Mouse (Mus musculus) layer of hippocampus, postnatal 36 days (tissue): Measurements from ENCODE around the gene Sez6l2. TPM values are rescaled to one million over a fixed set of nuclear protein-coding genes. Genes with fewer than 3 reads are reported as not detected.

Experiments used
- DNase-seq, 2 experiments: peaks; one replicate each; pipeline ENCODE4 v3.0.0; 2022
- total RNA-seq, 2 experiments: library from RNA; stranded (reverse); gene quantifications; 2 replicates each; pipeline ENCODE4 v1.2.3; 2021

Sez6l2 gene
- total RNA-seq, 2 experiments from 2014 or later: 427 to 447 TPM

DNA sequence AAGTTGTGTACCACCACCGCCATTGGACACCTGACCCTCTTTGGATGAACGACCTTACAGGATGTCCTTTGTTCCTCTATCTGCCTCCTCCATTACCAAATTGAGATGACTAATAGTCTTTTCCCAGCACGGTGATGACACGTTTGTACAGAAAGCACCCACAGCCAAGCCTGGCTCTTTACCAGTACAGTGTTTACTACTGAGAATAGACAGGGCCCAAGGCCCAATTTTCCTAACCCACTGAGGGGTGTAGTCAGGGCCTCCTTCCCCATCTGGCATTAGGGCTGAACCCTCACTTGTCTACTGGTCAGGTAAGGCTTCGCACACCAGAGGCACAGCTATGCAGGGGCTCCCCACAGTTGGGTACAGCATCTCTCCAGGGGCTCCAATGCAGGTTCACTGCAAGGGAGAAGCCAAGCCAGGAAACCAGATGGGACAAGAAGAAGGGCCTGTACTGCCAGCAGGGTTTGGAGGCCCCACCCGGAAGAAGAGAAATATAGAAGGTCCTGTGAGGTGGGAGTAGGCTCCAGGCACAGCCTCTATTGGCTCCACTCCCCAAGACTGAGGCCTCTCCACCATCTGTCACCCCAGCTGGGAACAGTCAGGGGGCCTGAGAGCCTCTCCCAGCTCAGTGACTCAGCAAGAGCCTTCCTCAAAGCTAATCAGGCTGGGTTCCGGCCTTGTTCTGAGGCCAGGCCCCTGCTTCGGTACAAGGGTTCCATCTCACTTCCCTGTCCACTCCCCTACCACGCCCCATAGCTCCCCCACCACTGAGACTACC lies 58.1 kb downstream of the Sez6l2 start:
- DNase-seq: peak; percentile 87

DNA sequence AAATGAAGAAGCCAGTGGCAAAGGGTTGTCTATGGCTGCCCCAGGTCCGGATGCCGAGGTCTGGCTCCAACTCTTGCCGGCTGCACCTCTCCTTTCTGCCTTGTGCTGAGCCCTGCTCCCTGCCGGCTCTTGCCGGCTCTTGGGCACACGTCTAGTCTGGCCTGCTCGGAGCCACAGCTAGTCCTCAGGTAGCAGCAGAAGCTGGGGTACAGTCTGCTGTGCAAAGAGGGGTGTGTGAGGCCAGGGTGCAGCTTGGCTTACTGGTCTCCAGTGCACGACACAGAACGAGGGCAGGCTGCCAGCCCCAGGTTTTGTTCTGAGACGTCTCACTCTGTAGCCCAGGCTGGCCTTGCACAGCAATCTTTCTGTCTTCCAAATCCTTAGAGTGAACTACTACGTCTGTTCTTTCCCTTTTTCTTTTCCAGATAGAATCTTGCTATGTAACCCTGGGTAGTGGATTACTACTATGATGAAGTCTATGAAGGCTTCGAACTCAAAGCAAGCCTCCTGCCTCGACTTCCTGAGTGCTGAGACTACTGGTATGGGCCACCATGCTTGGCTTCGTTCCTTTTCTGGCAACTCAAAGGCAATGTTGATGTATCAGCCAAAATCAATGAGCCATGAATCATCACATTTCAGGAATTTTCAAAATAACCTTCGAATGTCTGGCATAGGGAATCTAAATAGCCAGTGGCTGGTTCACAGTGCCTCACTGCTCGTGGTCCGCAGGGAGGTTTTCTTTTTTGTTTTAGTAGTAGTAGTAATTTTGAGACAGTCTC lies 59.1 kb downstream of the Sez6l2 start:
- DNase-seq: no peak

DNA sequence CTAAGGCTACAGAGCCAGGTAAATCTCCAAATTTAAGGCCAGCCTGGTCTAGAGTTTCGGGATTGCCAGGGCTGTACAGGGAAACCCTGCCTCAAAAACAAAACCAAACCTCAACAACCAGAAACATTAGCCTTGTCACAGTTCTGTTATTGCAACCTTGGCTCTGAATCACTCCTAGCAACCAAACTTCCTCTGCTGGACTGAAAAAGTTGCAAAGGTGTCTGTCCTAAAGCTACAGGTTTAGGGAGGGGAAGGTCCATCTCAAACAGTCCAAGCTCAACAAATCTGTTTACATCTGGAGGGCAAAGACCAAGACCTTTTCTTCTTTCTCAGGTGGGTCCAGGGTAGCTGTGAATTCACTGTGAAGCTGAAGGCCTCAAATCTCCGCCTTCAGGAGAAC lies 60.7 kb downstream of the Sez6l2 start:
- DNase-seq: no peak

DNA sequence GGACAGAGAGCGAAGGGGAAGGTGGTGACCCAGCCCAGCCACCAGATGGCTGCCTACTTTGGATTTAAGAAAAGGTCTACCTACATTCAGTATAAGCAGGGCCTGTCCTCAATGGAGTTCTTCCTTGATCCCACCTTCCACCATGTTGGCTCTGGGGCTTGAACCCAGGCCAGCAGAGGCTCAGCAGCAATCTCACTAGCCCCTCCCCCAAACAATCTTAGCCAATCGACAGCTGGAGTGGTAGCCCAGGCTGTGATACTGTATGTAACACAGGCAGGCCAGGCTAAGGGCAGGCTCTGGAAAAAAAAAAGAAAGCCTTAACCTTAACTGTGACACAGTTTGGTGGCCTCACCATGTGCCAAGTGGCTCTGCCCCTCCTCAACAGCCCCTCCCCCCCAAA lies 61.4 kb downstream of the Sez6l2 start:
- DNase-seq: no peak

DNA sequence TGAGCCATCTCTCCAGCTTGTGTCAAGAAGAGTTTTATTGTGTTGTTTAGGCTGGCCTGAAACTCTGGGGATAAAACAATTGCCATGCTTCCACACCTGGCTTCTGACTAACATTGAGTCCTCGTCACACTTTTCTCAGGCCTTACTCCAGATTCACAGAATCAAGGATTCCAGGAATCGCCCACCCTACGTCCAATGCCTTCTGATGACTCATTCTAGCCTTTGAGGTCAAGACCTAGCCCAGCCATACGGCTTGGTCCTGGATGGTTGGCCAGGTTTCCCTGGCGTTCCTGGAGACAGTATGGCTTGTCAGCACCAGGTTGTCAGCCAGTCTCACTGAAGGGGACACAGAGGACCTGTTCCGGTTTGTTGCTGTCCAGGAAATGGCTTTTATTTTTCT lies 62.0 kb downstream of the Sez6l2 start:
- DNase-seq: no peak

DNA sequence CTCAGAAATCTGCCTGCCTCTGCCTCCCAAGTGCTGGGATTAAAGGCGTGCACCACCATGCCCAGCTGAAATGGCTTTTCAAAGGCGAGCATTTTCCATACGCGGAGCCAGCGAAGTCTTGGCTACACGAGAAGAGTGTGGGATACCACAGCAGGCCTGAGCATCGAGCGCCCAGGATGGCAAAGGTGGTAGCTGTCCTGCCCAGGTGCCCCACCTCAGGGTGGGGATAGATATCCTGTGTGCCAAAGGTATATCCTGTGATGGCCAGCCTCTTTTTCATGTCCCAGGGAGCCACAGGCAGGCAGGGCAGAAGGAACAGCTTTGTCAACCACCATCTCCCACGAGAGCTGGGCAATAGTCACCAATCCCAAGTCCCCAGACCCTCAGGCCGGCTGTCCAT lies 62.5 kb downstream of the Sez6l2 start:
- no peak for DNase-seq

DNA sequence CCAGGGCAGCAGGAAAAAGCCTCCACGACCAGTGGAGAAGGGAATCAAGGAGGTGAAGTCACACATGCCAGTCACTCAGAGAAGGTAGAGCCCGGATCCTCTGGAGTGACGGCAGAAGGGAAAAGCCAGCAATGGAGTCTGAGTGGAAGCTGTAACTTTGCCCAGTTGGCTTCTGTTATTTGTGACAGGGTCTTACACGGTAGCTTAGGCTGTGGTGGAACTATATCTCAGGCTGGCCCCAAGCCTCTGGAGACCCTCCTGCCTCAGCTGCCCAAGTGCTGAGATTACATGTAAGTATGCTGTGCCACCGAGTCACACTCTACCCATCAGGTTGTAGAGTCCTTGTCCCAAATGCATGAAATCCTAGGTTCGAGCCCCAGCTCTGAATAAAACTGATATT lies 63.0 kb downstream of the Sez6l2 start:
- DNase-seq: no peak

DNA sequence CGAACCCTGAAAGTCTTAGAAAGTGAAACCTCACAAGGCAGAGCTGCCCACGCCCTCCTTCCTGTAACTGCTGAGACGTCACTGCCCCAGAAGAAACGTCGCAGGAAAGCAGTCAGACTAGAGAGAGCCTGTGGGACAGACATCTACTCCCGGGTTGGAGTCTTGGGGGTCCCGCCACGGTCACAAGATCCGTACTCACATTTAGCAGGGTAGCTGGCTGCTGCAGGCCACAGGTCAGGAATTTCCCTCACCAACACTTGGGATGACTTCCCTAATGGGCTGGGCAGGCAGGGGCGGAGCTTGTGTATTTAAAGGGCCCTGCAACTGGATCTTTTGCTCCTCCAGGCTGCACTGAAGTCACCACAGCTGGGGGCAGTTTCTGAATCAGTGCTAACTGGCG lies 64.0 kb downstream of the Sez6l2 start, which contains the start of gene Mvp:
Mvp (minus strand) TSS at position 302 of the 400 bp plus-strand sequence.
- no peak for DNase-seq

DNA sequence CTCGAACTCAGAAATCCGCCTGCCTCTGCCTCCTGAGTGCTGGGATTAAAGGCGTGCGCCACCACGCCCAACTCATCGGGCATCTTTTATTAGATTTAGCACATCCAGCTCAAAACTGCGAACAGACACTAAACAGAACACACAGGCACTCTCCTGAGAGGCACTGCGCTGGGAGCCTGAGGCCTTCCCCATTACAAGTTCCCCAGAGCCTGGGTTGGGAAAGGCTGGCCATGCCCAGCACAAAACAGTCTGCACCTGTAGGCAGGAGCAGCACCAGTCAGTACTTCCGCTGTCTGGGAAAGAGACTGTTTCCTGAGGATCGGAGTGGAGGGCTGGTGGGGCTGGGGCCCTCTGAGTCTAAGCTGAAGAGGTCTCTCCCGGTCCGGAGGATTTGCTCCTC lies 64.6 kb downstream of the Sez6l2 start:
- no peak for DNase-seq

DNA sequence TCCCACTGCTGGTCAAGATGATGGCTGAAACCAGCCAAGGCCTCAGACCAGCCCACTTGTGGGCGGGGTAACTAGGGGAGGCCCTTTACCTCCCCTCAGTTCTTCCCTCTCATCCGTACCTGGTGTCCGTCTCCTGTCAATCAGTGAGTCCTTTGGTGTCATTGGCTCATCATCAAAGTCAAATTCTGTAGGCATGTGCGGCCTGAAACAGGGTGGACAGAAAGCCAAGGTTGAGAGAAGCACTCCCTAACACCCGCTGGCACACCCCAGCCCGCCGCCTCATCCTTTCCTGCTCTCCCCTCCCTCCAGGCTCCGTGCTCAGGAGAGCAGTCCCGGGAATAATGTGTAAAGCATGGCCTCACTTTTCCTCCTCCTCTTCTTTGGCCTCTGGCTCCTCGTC lies 65.7 kb downstream of the Sez6l2 start:
- DNase-seq: no peak

DNA sequence TGATC lies 65.9 kb downstream of the Sez6l2 start, which contains the start of gene Pagr1b:
Pagr1b (minus strand) TSS at position 4 of the 5 bp plus-strand sequence.
- DNase-seq: no peak

DNA sequence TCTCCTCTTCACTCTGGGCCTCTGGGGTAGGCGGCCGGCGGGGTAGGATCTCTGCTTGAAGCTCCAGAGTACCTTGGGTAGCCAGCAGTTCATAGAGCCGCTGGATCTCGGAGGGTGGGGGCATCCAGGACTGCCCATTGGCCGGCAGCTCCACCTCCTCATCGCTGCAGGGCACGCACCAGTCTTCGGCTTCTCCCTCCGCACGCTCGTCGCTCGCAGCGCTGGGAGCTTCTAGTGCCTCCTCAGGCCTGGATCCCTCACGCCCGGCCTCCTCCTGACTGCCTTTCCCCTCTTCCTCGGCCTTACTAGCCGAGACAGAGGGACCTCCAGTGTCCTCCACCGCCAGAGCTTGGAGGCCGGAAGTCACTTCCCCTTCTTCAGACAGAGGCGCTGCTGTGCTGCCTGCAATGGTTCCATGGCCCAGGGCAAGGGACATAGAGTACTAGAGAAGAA lies 66.1 kb downstream of the Sez6l2 start:
- no peak for DNase-seq

DNA sequence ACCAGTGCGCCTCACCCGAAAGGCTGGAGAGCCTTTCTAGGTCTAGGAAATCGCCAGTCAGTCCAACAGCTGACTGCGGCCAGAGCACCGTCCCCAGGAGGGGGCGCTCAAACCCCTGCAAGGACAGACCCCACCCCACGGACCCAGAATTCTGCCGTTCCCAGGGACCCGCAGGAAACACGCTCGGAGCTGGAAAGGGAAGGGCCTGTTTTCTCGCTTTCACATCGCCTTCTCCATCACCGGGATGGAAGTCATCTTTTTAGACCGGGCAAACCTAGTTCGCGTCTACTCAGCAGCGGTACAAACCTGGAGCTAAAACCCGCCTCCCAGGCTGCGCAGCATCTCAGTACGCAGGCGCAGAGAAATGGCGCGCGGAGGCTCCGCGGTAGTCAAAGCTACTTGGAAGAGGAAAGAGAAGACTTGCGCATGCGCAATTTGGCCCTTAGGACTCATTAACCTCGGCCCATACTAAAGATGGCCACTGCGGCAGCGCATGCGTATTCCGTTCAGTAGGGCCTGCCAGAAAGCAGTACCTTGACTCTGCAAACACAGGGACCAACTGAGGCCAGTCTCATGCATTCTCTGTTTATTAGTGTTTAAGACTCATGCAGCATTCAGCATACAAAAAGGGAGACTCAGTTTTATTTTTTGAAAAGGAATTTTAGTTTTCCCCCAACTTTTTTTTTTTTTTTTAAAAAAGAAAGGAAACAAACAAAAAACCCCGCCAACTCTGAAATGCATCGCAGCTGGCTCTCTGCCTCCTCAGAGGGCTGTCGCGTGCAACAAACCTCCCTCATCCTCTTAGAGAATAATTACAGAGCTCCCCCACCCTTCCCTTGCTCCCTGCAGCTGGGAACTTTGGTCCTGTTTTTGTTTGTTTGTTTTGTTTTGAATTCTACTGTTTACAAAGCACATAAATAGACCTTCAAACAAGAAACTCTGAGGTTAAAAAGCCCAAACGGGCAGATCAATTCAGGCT lies 66.9 kb downstream of the Sez6l2 start, which contains the start of gene Pagr1a:
Pagr1a (minus strand) TSS at position 382 of the 979 bp plus-strand sequence.
- DNase-seq: peak; percentile 95 to 96

DNA sequence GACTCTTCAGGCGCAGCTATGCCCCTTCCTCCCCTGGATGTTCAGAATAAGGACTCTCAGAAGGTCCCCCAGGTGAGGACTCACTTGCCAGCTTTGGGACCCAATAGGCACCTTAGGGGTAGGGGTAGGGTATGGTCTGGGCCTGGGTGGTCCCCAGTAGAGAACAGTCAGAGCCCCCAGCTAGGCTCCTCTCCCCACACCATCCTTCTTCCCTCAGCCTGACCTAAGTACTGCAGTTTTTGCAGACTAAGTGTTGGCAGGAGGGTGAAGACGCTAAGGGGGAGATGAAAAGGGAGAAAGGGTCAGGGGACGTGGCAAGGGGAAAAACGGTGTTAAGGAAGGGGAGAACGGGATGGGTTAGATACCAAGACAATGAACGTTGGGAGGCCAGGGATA lies 67.6 kb downstream of the Sez6l2 start:
- DNase-seq: no peak

DNA sequence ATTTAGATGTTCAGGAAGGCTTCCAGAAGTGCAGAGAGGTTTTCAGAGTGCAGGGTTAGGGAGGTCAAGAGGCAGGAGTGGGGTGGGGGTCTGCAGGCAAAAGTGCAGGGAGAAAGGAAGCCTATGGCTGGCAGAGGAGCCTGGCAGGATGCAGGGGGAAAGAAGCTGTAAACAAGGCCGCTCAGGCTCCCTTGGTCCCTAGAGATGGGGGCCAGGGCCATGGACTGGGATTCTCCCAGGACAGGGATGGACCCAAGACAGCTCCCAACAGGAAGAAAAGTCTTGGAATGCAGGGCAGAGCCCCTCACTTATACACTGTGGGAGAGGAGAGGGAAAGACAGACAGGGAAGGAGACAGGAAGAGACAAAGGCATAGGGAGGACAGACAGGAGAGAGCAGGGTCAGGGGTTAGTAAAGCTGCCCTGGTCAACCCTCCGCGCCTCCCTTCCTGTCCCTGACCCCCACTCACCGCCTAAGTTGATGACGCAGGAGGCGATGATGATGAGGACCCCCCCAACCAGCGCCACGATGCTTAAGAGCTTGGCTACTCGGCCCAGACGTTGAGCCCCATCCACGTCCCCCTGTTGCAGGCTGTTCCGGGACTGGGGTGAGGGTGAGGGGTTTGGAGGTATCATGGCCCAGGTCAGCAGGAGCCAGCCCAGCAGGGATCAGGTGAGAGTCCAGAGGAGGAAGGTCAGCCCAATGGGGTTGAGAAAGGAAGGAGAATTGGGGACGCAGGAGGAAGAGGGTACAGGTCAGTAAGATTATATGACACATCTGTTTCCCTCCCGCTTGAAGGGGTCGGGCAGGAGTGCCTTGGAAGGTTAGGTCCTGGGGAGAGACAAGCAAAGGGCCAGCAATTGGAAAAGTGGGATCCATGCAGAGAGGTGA lies 68.3 kb downstream of the Sez6l2 start:
- DNase-seq: no peak

DNA sequence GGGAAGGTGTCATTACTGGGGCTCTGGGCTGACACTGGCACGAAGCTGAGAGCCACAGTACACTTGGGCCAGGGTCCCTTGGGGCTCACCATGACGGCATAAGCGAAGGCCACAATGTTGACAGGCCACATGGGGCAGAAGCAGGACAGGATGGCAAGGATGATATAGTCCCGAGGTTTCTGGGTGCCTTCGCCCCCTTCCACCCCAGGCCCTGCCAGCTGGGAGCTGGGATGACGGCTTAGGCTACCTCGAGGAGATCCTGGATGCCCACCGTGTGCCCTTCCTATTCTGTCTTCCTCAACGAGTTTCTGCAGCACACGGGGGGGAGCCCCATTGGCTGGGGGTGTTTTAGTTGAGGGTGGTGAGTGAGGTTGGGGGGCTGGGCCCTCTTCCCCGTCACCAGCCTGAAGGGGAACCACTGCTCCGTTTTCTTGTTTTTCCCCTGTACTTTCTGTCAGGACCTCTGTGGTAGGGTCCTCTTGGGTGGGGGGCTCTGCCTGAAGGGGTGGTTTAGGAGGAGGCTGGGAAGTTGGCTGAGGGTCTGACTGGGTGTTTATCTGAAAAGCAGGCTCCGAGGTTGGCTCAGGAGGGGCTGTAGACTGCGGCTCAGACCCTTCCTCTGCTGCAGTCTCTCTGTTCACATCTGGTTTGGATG lies 69.1 kb downstream of the Sez6l2 start:
- no peak for DNase-seq

DNA sequence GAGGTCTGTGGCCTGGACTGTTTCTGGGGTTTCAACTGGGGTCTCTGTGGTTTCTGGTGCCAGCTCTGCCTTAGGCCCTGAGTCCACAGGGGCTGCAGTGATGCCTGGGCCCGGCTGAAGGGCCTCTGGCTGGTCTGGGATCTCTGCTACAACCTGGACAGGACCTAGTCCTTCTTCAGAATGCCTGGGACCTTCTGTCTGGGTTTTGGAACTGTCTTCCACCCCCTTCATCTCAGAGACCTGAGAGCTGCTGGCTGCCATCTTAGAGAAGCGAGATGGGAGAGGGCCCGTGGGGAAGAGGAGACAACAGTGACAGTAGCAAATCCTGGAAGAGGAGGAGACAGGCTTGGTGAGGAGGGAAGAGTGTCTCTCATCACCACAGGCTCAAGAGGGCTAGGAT lies 69.7 kb downstream of the Sez6l2 start:
- DNase-seq: no peak
